Mouse (Mus musculus): ENCODE data around the gene Utp11. TPM values are rescaled to one million over a fixed set of nuclear protein-coding genes. Genes with fewer than 3 reads are reported as not detected.

Gene Utp11
- total RNA-seq, 2 experiments from 2014 or later: 30.0 to 40.6 TPM

GRCm38 (mm10) chr4:124632856-124633255 lies 60.5 kb downstream of the Utp11 start:
- no peak for DNase-seq

- no peak for DNase-seq
These were observed 61.9 kb downstream of the Utp11 start for GRCm38 (mm10) chr4:124631456-124631855.

Small RNA genes lying within 50 kb of the gene (microRNA-seq; reads per million reads assigned to microRNA genes)
- gene Gm24721: not detected
- gene Mir697: not detected

Other genes starting within 250 kb of the Utp11 start
- gene 3100002H09Rik, start 82.8 kb downstream of the Utp11 start, total RNA-seq (2021): not detected
- gene Pou3f1, start 36.8 kb downstream of the Utp11 start, total RNA-seq (2021): under 1 TPM in 1 of 2 experiments, not detected in 1; 0.10 TPM
- 1 to 10 TPM; 8.1 to 9.0 TPM for gene Fhl3, start 7.1 kb upstream of the Utp11 start, total RNA-seq (2021)
- gene Sf3a3, start 21.2 kb upstream of the Utp11 start, total RNA-seq (2021): 10 to 100 TPM; 39.3 to 39.6 TPM
- 10 to 100 TPM; 15.9 to 21.0 TPM for gene Inpp5b, start 48.2 kb upstream of the Utp11 start, total RNA-seq (2021)
- 10 to 100 TPM; 21.7 to 26.6 TPM for gene Mtf1, start 108.5 kb upstream of the Utp11 start, total RNA-seq (2021)
- gene Yrdc, start 157.1 kb upstream of the Utp11 start, total RNA-seq (2021): 10 to 100 TPM; 47.0 to 50.6 TPM
- 10 to 100 TPM; 43.4 to 49.2 TPM for gene 1110065P20Rik, start 157.6 kb upstream of the Utp11 start, total RNA-seq (2021)
- gene Maneal, start 168.6 kb upstream of the Utp11 start, total RNA-seq (2021): 1 to 10 TPM; 3.8 to 4.4 TPM
- 1 to 10 TPM; 2.4 to 3.3 TPM for gene Epha10, start 187.3 kb upstream of the Utp11 start, total RNA-seq (2021)
- gene 9930104L06Rik, start 243.4 kb upstream of the Utp11 start, total RNA-seq (2021): 10 to 100 TPM in 1 of 2 experiments, 1 to 10 TPM in 1; 9.8 to 17.9 TPM
- 1 to 10 TPM; 5.7 to 7.6 TPM for gene Cdca8, start 245.7 kb upstream of the Utp11 start, total RNA-seq (2021)

Measured in adrenal gland, postnatal 36 days (tissue).